Mouse (Mus musculus) inflammation-experienced regulatory T-cells, adult 6 months (primary cell): ENCODE measurements around the gene Ano6. TPM values are rescaled to one million over a fixed set of nuclear protein-coding genes. Genes with fewer than 3 reads are reported as not detected.

Experiments
- ATAC-seq: one replicate; pipeline ENCODE4 v1.8.0; 2017
- polyA plus RNA-seq, 3 experiments: library from polyadenylated mRNA; unstranded; fragments of 100-300 nt; shearing (Covaris generic); gene quantifications; one replicate each; pipeline ENCODE4 v1.2.1; 2017

The Ano6 gene
- polyA plus RNA-seq, 3 experiments from 2014 or later: 37.0 to 46.4 (median 44.4) TPM

DNA sequence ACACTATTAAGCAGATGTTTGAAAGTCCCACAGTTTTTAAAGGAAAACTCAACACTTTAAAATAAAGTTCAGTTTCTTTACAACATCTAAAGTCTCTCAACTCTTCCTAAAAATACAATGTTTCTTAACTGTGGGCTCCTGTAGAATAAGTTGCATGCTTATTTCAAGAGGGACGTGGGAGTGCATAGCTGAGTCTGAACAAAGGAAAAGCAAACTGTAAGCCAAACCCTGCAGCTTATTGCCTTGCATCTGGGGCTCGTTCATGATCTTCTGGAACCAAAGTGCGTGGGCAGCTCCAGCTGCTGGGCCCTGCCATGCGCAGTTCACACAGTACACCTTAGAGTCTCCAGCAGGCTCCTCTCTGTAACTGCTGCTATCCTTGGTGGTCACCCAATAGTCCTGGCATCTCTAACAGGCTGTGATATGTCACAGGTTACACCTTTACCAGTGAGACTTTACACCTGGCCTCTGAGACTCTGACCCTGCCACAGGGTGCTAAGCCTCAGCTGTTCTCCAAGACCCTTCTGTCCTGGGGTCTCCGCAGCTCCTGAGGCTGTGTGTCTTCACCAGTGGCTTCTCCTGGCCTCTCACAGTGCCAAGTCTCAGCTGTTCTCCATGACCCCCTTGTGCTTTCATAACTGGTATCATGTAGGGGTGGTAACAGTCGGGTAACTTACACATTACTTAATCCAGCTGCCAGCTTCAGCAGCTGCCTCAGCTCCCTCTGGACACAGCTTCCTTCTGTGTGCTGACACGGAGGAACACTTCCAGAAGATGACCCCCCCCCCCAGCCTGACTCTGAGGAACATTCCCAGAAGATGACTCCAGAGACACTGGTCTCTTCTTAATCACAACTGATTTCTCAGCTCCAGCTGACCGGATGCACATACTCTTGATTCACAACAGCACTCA is 66.3 kb downstream of the Ano6 start:
- no peak for ATAC-seq

DNA sequence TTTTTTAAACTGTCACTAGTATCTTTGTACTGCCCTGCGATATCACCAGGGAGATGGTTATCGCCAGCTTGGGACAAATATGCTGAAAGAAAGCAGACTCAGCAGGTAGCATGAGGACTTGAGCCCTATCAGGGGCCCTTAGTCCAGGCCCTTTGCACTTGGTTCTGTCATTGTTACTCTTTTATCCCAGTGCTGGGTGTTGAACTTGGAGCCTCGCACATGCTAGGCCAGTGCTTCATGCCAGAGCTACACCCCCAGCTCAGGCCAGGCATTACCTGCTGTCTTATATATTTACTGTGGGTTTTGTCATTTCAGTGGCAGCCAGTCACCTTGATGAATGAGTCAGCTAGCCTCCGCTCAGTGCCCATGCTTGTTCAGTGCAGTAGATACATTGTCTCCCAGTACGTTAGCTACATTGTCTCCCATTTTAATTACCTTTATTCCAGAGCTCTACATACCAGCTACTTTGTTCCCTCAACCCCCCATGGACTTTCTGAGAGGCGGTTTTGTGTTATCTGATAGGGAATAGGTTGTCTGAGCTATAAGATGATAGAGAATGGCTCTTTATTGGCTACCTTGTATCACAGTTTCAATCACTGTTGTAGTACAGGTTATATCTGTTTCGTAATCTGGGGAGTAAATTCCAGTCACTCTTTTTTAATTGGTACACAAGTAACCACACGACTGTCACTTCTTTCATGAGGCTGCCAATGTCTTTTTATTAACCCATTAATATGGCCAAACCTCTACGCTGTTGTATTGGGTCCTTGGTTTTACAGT is 68.4 kb downstream of the Ano6 start:
- no peak for ATAC-seq

DNA sequence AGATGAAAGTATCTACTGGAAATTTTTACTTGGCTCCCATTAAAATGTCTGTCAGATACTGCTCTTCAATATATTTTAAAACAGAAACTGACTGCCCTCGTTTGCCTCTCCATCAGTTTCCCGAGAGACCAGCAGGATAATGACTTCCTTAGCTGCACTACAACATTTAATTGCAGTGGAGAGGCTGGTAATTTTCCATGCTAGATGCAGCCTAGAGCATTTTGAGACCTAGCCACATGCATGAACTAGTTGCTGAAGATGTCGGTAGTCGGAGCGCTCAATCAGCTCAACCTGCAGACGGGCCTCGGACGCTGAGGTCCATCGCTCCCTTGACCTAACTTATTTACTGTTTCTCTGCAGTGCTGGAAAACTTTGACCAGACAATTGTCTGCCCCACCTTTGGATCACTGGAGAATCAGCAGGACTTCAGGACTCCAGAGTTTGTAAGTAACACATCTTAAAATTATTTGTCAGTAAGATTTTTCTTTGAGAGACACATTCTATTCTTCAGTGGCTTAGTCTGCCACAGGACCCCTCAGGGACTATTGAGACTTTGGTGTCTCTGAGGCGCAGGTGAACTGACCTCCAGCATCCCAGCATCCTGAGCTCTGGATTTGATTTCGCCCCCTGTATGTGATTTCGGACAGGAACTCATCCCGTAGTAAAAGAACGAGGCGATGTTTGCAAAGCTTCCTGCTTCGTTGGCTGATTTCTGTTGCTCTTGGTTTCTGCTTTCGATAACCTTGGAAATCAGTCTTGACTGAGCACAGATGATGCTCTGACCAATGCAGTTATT is 73.4 kb downstream of the Ano6 start:
- ATAC-seq: no peak

DNA sequence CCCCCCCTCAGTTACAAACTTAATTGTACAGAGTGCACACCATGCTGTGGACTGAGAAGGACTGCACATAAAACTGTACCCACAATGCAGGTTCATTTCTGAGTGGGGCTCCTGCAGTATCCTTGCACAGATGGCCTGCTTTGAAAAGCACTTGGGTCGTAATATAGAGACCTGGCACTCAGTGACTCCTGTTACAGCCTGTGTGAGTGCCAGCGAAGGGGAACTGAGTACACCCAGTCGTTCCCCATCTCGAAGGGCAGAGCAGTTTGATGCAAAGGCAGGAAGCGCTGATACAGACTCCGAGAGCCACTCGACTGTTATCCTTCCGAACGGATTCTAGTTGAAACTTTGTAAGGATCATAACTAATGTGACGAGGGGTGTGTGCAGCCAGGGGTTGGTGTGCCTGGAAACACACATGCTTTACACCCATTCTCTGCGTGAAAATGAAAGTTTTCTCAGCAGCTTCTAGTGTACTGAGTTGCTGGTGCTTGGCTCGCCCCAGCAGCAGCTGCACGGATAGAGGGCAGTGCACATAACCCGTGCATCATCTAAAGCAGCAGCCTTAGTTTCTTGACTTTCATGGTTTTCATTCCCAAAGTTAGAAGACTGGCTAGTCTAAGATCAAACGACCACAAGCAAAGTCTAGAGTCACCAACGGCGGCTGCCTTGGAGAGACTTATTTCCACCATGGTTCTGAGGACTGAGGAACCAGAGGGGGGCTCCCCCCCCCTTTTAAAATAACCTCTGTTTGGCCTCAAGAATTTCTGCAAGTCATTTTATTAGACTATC is 74.9 kb downstream of the Ano6 start:
- no peak for ATAC-seq

DNA sequence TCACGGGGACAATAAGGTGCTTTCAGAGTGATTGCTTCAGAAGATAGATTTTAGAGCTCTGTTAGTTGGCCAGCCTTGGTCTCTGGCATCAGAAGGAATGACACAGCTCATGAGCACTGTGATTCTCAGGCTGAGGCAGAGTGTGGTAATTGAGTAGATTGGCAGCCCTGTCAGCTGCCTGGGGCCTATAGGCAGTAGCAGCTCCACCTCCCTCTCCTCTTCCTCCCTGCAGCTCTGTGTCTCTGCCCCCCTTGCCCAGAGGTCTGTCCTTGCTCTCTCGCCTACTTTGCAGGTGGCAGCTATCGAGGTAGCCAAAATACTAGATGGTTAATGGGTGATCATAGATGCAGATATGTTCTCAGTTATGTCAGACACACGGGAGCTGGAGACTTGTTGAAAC is 77.5 kb downstream of the Ano6 start:
- no peak for ATAC-seq

DNA sequence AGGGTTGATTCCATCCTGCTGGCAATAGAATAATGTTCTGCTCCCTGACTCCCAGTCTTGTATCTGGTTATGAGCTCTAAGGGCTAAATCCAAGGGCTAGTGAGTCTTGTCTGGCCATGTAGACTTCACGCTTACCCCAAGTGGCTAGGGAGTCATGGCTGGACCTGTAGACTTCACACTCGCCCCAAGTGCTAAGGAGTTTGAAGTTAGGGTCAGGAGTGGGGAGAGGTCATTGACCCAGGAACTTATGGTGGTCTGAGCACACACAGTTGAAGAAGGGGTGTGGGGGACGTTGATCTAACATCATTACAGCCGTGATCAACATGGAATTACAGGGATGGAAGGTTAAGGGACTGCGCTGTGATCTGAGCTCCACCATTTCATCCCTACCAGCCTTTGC is 79.0 kb downstream of the Ano6 start:
- no peak for ATAC-seq

DNA sequence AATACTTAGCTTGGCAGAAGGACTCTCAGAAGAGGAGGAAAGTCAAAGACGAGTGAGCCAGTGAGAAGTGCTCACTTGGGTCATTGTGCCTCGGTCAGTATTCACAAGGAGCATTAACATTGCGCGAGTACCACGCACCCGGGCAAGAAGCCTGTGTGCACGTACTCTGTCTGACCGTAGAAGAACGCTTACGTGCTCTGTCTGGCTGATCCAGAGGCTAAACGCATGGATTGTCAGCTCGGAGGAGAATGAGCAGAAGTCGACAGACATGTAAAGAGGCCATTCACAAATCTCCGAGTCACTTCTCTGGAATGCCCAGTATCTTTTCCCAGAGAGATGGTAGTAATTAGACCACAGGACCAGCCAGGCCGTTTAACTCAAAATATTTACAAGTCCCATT is 81.0 kb downstream of the Ano6 start:
- ATAC-seq: no peak

DNA sequence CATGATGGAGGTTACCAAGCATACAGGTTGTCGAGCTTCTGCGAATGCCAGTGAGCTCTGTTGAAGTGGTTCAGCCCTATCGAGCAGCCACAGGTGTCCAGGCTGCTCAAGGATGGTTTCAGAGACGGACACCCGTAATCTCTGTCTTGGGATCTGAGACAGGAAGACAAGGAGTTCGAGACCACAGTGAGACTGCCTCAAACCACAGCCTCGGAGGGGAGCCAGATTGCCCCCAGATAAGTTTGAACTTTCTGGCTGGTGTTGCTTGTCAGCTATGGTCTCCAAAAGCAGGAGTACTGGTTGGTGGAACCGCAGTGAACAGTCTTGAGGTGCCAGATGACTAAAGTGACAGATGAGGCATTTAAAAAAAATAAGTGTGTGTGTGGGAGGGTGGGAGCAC is 81.8 kb downstream of the Ano6 start:
- no peak for ATAC-seq

DNA sequence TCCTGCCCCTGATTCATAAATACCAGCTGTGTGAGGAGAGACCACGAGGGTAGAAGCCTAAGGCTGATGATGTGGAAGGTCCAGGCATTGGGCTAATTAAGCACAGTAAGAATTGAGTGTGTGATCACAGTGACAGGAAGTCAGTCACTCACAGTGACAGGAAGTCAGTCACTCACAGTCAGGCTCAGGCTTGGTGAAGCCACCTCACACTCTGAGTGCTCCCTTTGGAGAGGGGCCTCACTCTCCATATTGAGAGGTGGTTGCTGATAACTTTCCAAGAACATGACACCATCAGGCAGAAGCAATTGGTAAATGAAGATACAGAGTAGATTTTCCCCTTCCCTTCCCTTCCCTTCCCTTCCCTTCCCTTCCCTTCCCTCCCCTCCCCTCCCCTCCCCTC is 82.6 kb downstream of the Ano6 start:
- no peak for ATAC-seq

DNA sequence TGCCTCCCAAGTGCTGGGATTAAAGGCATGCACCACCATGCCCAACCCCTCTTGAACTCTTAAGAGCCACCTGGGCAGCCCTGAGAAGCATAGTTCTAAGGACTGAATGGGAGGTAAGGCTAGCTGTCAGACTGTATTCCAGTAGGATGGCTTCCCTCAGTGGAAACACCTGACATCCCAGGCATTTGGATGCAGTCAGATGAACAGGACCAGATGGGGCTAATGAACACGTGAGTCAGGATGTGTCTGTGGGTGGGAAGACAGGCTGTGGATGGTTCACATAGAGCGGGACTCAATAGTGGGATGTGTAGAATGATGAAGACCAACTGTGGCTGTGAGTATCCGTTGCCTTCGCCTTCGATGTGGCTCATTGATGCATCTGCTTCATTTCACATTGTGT is 83.6 kb downstream of the Ano6 start:
- no peak for ATAC-seq

DNA sequence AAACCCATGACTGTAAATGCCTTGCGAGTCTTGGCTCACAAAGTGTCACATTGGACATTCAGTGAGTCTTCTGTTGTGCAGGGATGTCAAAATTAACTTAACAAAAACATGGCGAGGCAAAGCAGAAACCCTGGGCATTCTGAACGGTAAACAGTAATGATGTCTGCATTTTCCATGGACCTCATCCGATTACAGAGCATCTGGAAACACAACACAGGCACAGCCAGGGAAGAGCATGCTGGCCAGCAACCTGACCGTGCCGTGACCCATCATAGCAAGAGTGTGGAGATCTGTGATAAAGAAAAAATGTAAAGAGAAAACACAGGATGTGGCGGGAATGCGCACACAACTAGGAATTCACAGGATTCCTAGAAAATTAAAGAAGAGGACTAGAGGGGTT is 84.1 kb downstream of the Ano6 start:
- no peak for ATAC-seq

DNA sequence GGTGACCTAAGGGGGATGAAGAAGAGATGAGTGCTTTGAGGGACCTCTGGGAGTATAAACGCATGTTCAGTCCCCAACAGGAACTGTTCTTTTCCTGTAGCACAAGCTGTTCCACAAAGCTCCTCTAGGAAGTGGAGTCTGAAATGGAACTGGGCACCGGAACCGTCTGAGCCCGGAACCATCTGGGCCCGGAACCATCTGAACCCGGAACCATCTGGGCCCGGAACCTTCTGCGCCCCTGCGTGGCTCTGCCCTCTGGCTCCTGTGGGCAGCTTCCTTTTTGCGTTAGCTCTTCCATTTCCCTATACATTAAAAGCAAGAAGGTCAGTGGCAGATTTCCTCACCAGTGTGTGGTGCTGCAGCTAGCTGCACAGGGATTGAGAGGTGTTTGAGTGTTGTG is 85.3 kb downstream of the Ano6 start:
- ATAC-seq: no peak

DNA sequence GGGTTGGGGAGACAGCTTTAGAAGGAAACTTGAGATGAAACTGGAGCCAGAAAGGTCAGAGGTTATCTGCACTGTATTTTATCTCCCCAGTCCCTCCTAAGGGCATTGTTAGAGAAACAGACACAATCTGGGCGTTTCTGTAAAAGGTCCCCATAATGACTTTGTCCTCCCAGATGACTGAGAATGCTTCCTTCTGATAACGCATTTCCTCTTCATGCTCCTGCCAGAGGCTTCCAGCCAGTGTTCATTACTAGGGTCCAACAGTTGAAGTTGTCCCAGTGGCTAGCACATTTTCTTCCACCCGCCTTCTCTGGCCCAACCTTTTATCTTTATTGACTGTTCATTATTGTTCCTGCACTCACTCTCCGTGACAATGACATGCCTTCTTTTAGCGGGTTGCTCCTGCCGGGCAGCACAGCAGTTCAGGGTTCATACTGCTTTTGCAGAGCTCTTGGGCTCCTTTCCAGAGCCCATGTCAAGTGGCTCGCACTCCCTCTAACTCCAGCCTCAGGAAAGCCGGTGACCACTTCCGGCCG is 90.0 kb downstream of the Ano6 start:
- no peak for ATAC-seq

DNA sequence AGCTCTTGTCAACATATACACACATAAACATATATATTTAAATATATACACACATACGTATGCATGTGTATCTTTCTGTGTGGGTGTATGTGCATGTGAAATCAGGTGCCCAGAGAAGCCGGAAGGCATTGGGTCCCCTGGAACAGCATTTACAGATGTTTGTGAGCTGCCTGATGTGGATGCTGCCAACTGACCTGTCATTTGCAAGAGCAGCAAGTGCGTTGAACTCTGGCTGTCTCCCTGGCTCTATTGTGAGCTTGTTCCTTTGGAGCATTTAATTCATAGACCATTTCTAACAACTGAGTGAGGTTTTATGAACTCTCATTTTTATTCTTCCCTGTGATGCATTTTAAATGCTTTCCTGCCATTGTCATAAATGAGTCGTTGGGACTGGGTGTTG is 91.8 kb downstream of the Ano6 start:
- ATAC-seq: no peak

DNA sequence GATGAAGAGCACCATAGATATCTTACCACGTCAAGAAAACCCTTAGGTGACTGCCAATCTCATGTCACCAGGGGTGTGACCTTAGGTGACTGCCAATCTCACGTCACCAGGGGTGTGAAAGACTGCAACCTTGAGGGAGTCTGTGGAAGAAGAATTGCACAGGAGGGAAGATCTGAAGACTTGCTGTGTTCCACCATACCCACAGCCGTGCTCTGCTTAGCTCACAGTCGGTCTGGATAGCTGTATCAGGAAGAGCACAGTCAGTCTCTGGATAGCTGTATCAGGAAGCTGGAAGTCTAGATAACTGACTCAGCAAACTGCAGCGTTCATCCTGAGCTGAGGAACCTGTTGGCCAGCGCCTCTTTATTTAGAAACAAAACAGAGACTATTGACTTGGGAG is 92.9 kb downstream of the Ano6 start:
- ATAC-seq: no peak

DNA sequence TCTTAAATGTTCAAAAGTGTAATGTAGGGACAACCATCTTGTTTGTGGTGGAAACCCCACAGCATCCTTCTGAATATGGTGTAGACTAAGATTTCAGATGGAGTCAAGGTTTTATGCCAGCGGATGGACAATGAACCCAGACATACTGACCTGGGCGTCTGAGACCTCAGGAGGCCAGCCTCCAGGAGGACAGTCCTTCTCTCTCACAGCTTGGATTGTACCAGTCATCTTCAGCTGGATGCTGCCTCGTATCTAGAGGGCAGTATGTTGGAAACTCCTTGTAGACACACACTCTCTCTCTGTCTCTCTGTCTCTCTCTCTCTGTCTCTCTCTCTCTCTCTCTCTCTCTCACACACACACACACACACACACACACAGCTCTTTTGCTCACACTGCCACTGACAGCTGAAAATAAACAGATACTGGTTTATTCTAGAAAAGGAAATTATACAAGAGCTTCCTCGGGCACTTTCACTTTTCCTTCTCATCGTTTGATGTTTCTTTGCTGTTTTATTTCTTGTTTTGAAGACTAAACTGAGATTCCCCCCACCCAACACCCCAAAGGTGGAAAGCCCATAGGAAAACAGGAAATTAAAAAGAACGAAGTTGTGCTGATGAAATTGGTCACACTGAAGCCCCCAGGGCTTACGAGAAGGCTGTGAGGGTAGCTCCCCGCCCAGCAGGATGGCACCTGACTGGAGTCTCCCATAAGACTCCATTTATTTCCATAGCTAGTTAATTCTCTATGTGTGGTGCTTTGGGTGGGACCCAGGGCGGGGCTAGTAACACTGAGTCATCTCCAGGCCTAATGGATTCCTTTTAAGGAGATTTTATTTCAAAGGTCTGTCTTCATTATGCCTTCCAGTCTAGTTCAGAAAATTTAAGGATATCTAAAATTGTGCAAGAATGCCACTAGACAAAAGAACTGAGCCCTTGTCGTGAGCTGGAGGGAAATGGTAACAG is 94.3 kb downstream of the Ano6 start:
- peak; percentile 61 for ATAC-seq

DNA sequence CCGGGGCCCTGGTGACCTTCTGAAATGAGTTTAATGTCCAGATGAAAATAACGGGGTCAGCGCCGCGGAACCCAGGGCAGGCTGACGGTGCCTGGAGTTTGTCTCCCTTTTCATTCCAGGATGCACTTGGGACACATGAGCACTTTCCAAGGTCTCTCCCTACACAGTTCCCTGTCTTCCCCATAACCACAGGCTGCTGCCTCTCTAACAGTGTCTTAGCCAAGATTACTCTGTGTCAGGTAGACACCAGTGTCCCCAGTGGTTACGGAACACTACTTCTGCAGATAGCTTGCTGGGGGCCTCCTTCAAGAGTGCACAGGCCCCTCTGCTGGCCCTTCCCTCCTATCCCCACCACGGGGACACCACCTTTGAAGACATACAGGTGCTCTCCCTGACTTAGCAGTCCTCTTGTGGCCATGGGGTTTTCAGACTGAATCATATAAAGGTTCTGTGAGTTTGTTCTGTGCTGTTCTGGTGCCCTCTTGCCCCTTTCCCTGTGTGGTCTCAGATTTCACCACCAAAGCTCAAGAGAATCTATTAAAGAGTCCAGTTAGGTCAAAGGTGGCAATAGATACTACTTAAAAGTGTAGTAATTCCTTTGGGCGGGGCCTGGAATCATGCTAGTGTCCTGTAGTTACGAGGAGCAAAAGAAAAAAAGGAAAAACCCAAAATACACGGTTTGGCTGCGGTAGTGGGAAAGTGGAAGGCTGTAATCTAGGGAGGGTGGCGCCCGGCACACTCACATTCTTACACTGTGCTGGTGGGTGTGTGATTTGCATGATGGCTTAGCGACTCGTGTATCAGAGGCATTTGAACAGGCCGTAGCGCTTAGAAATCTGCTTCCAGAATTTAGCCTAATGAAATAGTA is 95.5 kb downstream of the Ano6 start:
- ATAC-seq: no peak

DNA sequence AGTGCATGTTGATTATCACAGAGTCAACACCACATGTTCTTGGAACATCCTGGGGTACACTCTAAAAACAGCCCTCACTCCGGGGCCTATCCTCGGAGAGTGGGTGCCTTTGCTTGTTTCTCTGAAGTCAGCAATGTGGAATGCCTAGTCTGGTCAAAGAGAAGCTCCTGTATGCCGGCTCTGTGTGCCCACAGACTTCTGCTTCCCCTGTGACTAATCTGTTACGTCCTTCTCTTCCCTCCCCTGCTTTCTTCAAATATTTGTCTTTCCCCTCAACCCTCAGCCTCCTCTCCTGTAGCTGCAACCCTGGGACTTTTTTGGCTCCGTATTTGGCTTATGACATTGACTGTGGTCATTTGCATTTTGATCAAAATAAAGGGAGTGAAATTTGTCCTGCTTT is 96.7 kb downstream of the Ano6 start:
- ATAC-seq: peak; percentile 25

DNA sequence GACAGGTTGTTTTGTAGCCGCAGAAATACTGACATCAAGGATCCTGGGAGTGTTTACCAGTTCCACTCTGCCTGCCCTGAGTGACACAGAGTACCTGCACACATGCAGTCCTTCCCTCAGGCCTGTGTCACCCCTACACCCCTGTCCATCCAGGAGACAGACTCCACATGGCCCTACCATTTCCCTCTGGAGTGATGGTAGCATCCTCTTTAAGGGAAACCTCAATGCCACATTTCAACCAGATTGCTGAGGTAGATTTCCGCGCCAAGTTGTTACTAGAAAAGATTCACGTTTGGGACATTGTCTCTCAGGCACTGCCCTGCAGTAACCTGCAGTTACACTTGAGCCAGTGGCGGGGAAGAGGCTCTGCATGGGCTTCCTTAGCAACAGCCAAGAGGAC is 97.9 kb downstream of the Ano6 start:
- no peak for ATAC-seq

DNA sequence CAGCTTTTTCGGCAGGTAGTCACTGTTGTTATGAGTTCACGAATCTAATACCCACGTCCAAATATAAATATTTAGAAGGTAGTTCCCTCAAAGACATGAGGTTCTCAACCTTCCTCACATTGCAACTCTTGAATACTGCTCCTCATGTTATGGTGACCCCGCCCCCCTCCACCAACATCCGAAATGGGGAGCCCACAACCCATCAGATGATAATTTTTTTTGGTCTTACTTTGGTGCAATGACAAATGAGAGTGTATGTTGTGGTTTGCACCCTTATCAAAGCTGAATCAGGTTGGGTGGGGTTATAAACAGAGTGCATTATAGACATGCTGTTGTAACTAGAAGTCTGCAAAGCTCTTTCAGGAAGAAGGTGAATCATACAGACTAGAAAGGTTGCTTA is 99.7 kb downstream of the Ano6 start:
- ATAC-seq: no peak
